Mouse (Mus musculus) bone marrow macrophage, adult 2 months (primary cell): ENCODE measurements around the gene Morn3.
A peak's percentile ranks its signal among the peaks of the same experiment; 100 is the strongest.

Experiments used
- CTCF ChIP-seq: IDR thresholded peaks from 2 replicates; pipeline ENCODE4 v1.5.1; 2012; ENCODE audit warnings: low read depth, mild to moderate bottlenecking, low read length, moderate library complexity
- POLR2A ChIP-seq: IDR thresholded peaks from 2 replicates; pipeline ENCODE4 v1.6.1; 2012; ENCODE audit warnings: mild to moderate bottlenecking, low read depth, low read length, borderline replicate concordance

DNA sequence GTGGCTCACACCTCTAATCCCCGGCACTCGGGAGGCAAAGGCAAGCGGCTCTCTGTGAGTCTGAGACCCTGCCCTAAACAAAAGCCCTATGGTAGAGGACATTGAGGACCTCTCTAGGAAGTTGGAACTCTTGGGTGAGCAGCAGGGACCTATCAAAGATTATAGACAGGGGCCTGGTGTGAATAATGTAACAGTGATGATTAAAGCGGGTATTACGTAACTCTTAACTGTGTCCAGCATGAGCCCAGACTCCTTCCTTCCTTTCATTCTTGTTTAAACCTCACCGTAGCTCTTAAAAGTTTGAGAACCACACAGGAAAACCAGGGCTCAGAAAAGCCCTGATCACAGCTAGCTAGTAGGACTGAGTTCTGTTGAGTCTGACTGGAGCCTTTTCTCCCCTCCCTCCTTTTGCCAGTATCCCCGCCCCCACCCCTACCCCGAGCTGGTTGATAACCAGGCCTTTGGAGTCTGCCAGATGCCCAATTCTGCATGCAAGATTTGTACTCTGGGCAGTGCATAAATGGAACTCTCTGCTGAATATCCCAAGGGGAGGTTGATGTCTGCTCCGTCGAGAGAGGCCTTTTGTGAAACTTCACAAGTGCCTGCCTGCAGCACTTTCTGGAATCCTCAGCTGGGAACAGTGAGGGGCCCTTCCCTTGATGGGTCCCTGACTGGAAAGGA, 27.3 kb downstream of the Morn3 start:
- TF ChIP-seq POLR2A (0 out of 2 replicates have a peak, but pooled peaks have one; percentile 31), CTCF (no peak)
